Mouse (Mus musculus) gastrocnemius, adult 2 months (tissue): ENCODE measurements around the gene Ilf3. TPM values are rescaled to one million over a fixed set of nuclear protein-coding genes. Genes with fewer than 3 reads are reported as not detected.
A peak's percentile ranks its signal among the peaks of the same experiment; 100 is the strongest.

Experiments used
- DNase-seq: peaks from one replicate; pipeline ENCODE4 v3.0.0; 2022
- H3K27ac ChIP-seq: fragments of 200-600 bp; 2 replicates; pipeline ENCODE4 v1.8.1; 2022; ENCODE audit warnings: mild to moderate bottlenecking
- H3K4me3 ChIP-seq: fragments of 200-600 bp; 2 replicates; pipeline ENCODE4 v1.8.1; 2022; ENCODE audit warnings: mild to moderate bottlenecking, moderate library complexity
- CTCF ChIP-seq: fragments of 200-600 bp; IDR thresholded peaks from 2 replicates; pipeline ENCODE4 v1.8.1; 2022; ENCODE audit warnings: antibody characterized with exemption, mild to moderate bottlenecking, moderate library complexity
- intact Hi-C: fragments of 180-260 bp; cut with DNase I; formaldehyde crosslinking; loops from one replicate; pipeline ENCODE4 v1.15.1; 2025
- total RNA-seq, 2 experiments: library from RNA; stranded (reverse); gene quantifications; 2 replicates each; pipeline ENCODE4 v1.2.3; 2021

Ilf3 gene
- total RNA-seq, 2 experiments from 2014 or later, result 21.2 to 25.2 TPM

DNA sequence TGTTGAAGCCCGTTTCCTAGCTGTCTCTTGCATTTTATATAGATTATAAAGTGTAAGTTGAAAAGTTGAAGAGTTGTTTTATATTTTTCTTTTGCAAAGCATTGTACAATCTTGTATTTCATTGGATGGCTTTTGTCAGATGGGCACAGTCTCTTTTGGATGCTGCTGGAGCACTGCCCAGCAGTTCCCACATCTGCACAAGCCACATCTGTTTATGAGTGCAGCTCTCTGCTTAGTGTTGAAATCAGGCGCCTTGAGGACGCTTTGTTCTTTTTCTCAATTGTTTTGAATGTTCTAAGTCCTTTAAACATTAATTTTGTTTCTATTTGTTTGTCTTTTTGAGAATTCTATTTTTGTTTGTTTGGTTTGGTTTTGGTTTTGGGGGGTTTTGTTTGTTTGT is 70.5 kb downstream of the Ilf3 start:
- no peak for TF ChIP-seq CTCF
- no peak overlapping the region for H3K4me3 ChIP-seq
- peak overlapping the region; percentile 65 for H3K27ac ChIP-seq
- peak; percentile 67 for DNase-seq
- intact Hi-C loops, result no loop called here

DNA sequence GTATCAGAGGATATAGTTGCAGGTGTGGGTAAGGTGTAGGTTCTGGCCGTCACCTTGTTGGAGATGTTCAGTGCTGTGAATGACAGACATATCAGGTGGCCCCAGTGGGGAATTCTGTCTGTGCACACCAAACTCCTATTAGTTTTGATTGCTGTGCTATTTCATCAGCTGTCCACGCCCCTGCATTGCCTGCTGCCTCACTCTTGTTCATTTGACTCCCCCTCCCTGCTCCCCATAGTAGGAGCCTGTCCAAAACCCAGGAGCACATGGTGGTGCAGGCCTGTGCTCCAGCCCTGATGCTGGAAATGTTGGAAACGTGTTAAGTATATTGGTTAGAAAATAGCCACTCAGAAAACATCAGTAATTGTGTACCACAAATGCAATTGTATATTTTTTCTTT is 71.8 kb downstream of the Ilf3 start:
- peak overlapping the region; percentile 62 for H3K27ac ChIP-seq
- intact Hi-C loops, result no loop called here
- TF ChIP-seq CTCF, result no peak
- H3K4me3 ChIP-seq, result no peak overlapping the region
- peak; percentile 45 for DNase-seq

DNA sequence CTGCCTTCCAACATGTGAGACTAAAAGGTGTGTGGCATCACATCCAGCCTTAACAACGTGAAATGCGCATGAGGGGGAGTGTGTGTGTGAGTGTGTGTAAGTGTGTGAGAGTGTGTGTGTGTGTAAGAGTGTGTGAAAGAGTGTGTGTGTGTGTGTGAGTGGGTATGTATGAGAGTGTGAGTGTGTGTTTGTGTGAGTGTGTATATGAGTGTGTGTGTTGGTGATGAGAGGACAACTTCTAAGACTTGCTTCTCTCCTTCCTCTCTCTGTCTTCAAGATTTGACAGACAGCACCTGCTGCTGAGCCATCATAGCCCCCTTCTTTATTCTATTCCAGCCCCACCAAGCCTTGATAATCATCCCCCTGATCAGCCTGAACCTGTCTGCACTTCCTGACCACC is 72.2 kb downstream of the Ilf3 start:
- Histone ChIP-seq H3K4me3 (no peak overlapping the region), H3K27ac (peak overlapping the region; percentile 62; the same call in 1 of the 2 replicates)
- intact Hi-C loops, result no loop called here
- no peak for DNase-seq
- TF ChIP-seq CTCF, result no peak

DNA sequence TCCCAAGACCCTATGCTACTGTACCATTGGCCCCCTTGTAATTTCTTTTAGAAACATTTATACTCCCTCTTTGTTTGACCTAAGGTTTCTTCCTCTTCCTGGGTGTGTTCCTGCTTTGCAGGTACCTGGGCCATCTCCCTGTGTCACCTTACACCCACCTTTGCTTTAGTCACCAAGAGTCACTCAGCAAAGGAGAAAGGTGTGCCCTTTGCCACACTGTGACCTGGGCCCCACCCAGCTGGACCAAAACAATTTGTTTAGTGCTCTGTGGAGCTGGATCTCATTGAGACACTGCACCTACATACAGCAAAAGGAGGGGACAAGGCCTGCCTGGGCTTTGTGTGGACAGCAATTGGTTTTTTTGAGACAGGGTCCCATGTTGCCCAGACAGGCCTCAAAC is 72.7 kb downstream of the Ilf3 start:
- no peak for DNase-seq
- H3K27ac ChIP-seq, result no peak overlapping the region
- H3K4me3 ChIP-seq, result no peak overlapping the region
- no peak for TF ChIP-seq CTCF
- intact Hi-C loops, result no loop called here

DNA sequence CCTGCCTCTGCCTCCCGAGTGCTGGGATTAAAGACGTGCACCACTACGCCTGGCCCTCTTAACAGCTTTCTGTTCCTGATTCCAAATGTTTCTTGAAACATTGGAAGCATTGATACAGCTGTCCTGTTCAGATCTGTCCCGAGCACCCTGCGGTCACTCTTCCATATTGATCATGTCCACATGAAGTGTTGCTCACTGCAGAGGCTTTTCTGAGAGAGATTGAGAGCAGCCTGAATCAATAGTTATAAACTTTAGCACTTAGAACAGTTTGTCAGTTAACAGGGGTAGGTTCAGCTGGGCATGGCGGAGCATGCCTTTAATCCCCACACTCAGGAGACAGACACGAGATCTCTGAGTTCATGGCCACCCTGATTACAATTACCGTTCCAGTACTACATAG is 76.2 kb downstream of the Ilf3 start:
- Histone ChIP-seq H3K4me3 (no peak overlapping the region), H3K27ac (no peak overlapping the region)
- intact Hi-C loops, result no loop called here
- no peak for DNase-seq
- no peak for TF ChIP-seq CTCF

DNA sequence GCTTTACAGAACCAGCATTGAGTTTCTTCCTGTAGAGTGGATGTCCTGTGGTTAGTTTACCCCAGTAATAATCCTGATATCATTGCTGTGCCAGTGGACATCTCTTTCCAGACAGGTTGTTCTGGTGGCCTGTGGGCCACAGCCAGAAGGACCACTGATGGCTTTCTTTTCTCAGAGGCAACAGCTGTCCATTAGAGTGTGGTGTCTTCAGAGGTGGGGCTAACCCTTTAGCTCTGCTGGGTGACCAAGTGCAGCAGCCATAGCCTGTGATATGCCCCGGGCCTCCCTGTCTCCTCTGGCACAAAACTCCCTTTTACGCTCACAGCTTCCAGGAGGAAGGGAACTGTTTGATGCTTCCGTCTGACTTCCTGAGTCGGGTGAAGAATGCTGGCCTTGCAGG is 76.9 kb downstream of the Ilf3 start:
- no peak for DNase-seq
- no peak for TF ChIP-seq CTCF
- intact Hi-C loops, result no loop called here
- H3K27ac ChIP-seq, result no peak overlapping the region
- no peak overlapping the region for H3K4me3 ChIP-seq

DNA sequence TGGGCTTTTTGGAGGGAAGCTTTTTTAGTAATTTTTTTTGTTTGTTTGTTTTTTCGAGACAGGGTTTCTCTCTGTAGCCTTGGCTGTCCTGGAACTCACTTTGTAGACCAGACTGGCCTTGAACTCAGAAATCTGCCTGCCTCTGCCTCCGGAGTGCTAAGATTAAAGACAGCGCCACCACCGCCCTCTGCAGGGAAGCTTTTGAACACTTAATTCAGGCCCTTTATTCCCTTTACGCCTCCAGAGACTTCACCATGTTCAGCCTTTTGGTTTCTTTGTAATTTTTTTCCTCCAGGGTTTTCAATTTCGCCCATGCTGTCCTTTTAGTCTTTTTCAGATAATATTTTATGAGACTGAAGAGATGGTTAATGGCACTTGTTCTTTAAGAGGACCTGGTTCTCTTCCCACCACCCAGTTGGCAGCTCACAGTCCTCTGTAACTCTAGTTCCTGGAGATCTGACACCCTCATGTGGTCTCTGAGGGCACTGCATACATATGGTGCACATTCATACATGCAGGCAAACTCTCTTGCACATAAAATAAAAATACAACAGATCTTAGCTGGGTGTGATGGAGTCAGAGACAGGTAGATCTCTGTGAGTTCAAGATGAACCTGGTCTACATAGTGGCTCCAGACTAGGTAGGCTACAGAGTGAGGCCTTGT is 77.5 kb downstream of the Ilf3 start:
- no peak for DNase-seq
- intact Hi-C loops, result no loop called here
- no peak for TF ChIP-seq CTCF

DNA sequence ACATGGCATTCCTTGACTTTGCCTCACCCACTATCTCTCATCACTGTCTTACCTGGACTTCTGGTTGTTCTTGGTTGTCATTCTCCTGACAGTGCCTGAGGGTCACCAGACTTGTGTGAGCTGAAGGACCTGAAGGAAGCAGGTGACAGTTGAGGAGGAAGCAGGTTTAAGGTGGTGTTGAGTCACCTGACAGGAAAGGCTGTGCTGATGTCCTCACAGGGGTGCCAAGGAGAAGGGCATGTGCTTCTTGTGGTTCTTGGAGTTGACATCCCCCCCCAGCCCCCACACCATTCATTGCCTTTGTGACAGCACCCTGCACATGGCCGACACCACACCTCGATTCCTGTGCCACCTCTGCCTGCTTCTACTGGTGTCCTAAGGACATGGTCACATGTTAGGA is 80.1 kb downstream of the Ilf3 start:
- intact Hi-C loops, result loop anchor here (2.0 kb wide), 1 partner anchor 19 kb away; no protein-coding TSS in a partner anchor
- Histone ChIP-seq H3K27ac (peak overlapping the region; percentile 0; the same call in 1 of the 2 replicates), H3K4me3 (no peak overlapping the region)
- no peak for TF ChIP-seq CTCF
- no peak for DNase-seq

More for the DNA sequence above, 77.5 kb downstream of the Ilf3 start:
- no peak overlapping the region for H3K4me3 ChIP-seq
- no peak overlapping the region for H3K27ac ChIP-seq

DNA sequence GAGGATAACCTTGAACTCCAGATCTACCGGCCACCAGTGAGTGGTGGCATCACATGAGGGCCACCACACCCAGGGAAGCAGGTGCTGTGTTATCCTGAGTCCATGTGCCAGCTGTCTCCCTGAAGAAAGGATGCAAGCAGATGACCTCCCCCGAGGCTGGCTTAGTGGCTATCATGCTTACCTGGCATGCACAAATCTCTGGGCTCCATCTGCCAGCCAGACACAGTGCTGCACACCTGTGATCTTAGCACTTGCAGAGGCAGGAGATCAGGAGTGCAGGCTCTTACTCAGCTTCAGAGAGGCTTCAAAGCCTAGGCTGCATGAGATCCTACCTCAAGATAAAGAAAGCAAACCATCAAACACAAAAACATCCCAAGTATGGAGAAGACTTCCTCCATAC is 82.0 kb downstream of the Ilf3 start:
- peak overlapping the region; percentile 88 for H3K27ac ChIP-seq

DNA sequence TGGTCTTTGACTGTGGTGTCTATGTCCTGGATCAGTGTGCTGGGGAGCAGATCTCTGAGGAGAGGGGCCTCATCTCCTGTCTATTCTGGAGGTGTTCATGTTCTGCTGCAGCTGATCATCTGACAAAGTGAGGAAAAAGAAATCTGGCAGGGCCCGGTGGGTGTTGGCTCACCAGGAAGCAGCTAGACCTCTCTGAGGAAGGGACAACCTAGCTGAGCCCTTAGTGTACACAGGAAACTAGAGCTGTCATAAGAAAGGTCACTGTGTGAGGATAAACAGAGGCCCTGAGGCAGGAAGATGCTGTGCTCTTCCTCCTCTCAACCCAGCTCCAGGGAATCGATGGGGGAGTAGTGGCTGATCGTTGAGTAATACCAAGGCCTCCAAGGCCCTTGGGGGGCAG is 82.6 kb downstream of the Ilf3 start:
- Histone ChIP-seq H3K4me3 (no peak overlapping the region), H3K27ac (peak overlapping the region; percentile 88)
- no peak for DNase-seq
- intact Hi-C loops, result no loop called here
- no peak for TF ChIP-seq CTCF

More for the DNA sequence above, 82.0 kb downstream of the Ilf3 start:
- DNase-seq, result no peak
- TF ChIP-seq CTCF, result no peak
- H3K4me3 ChIP-seq, result no peak overlapping the region
- intact Hi-C loops, result loop anchor here (2.0 kb wide), 1 partner anchor 21 kb away; no protein-coding TSS in a partner anchor

DNA sequence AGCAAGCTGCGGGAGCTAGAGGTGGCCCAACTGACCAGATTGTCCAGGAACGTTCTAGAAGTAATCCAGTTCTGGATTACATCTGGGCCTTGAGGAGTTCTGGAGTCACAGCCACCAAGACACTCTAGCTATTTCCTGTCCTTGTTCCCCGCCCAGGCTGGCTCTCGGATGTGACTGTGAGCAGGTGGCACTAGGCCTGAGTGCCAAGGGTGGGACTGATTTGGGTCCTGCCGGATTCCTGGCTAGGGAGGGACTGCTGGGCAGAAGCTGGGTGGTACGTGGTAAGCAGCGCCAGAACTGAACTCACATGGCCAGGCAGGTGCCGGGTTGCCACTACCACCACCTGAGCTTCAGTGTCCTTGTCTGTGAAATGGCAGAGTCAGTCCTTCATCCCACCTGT is 83.7 kb downstream of the Ilf3 start:
- intact Hi-C loops, result no loop called here
- no peak for TF ChIP-seq CTCF
- Histone ChIP-seq H3K4me3 (peak overlapping the region; percentile 42), H3K27ac (peak overlapping the region; percentile 88)
- DNase-seq, result peak; percentile 52

DNA sequence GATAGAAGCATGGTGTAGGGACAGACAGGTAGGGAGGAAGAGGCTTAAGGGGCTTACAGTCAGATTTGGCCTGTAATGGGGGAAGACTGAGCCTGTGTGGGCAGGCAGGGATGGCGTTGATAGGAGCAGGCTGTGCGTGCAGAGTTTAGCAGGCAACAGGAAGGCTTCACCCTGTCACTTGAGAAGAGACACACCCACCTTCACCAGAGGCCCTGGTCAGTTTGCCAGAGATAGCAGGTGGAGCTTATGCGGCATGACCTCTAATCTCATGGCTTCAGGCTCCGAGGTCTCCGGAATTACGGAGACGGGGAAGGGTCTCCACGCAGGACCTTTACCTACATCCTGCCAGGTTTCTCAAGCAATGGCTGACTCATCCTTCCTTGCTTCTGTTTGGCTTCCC is 84.2 kb downstream of the Ilf3 start:
- DNase-seq, result peak; percentile 71
- intact Hi-C loops, result no loop called here
- Histone ChIP-seq H3K4me3 (peak overlapping the region; percentile 42), H3K27ac (peak overlapping the region; percentile 88)
- TF ChIP-seq CTCF, result no peak

DNA sequence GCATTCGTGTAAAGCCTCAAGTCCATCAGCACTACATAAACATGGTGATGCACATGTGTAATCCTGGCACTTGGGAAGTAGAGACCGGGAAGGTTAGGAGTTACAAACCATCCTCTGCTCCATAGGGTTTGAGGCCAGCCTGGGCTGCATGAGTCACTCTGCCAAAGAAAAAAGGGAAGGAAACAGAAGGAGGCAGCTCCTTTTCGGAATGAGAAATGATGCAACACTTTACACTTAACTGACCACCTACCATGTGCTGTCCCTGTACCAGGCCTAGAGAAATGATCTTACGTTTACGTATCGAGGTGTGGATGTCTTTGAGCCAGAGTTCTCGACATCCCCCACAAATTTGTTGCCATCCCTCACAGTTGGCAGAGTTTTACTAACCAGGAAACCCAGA is 85.3 kb downstream of the Ilf3 start:
- intact Hi-C loops, result no loop called here
- no peak for TF ChIP-seq CTCF

DNA sequence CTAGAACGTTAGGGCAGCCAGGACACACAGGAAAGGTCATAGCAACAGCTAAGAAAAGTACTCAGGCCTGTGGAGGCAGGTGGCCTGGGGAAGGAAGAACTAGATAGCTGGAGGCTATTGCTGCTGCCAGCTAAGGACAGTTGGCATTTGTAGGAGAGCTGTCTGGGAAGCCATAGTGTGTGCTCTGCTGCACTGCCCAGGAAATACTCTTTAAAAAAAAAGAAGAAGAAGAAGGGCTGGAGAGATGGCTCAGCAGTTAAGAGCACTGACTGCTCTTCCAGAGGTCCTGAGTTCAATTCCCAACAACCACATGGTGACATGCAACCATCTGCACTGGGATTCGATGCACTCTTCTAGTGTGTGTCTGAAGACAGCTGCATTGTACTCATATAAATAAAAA is 85.8 kb downstream of the Ilf3 start:
- no peak for TF ChIP-seq CTCF
- peak overlapping the region; percentile 88 for H3K27ac ChIP-seq
- DNase-seq, result no peak
- intact Hi-C loops, result no loop called here
- no peak overlapping the region for H3K4me3 ChIP-seq

More for the DNA sequence above, 85.3 kb downstream of the Ilf3 start:
- no peak for DNase-seq
- Histone ChIP-seq H3K4me3 (no peak overlapping the region), H3K27ac (peak overlapping the region; percentile 88)
